10 mouse cellular contexts compared by ENCODE assay signal in genomic region chr1:81316995-81317413, GRCm38 (mm10).
DNase-seq lines count a peak whose midpoint lies in the region; ATAC-seq lines count a peak whose summit lies in the region.
"Had no signal": no experiment of that assay in that cellular context is flagged by ENCODE, and none has a peak within 500 bp of the region (broad histone marks: within the 10 kb centered on the region; RNA-seq: fewer than 3 reads in every experiment).

No protein-coding gene starts in this region.

- peak; percentile 15 to 28 for DNase-seq in layer of hippocampus, postnatal 10 days (ENCODE audit: low spot score in 2 of 2)
- no peak for DNase-seq in layer of hippocampus, adult 8-10 months (ENCODE audit: low spot score in 2 of 2)
- peak; percentile 25 to 27 for DNase-seq in left cerebral cortex, adult 8-10 months (ENCODE audit: low spot score in 2 of 2)
- no peak for DNase-seq in heart, postnatal 36 days
- DNase-seq in spleen, postnatal 14 days (ENCODE audit: low spot score in 2 of 2): no peak
- no peak for DNase-seq in kidney, adult 9 months

- no peaks in the 10 kb centered on the region for H3K36me3 ChIP-seq in forebrain, embryonic 12.5 days (replicated peaks)
- H3K36me3 ChIP-seq in neural tube, embryonic 14.5 days (ENCODE audit: control insufficient read depth, insufficient read depth, low read length): no peaks in the 10 kb centered on the region
- H3K36me3 ChIP-seq: heart, embryonic 10.5 days; stomach, embryonic 15.5 days had no signal

- no peak overlapping the region for H3K9ac ChIP-seq in forebrain, embryonic 12.5 days
- no peak overlapping the region for H3K9ac ChIP-seq in neural tube, embryonic 14.5 days (replicated peaks; ENCODE audit: low read depth, low read length)
- H3K9ac ChIP-seq: stomach, embryonic 15.5 days had no signal

- H3K9me3 ChIP-seq in forebrain, embryonic 12.5 days: no peaks in the 10 kb centered on the region
- H3K9me3 ChIP-seq in neural tube, embryonic 14.5 days (ENCODE audit: control insufficient read depth, low read length): no peaks in the 10 kb centered on the region
- H3K9me3 ChIP-seq: heart, embryonic 10.5 days; stomach, embryonic 15.5 days had no signal

- 38% methylated on average over 5 of the region's 5 CpGs for WGBS in forebrain, embryonic 12.5 days
- WGBS in neural tube, embryonic 14.5 days: 37% methylated on average over 5 of the region's 5 CpGs

- no peak overlapping the region for H3K4me3 ChIP-seq in forebrain, embryonic 12.5 days (replicated peaks)
- no peak overlapping the region for H3K4me3 ChIP-seq in neural tube, embryonic 14.5 days (ENCODE audit: low read depth, low read length)
- H3K4me3 ChIP-seq: heart, embryonic 10.5 days; stomach, embryonic 15.5 days had no signal

- intact Hi-C loops in heart, postnatal 36 days (cut with DNase I): loop anchor here (1.0 to 10.0 kb wide), 4 partner anchors 200 to 1325 kb away; no protein-coding TSS in a partner anchor

- H3K4me2 ChIP-seq in forebrain, embryonic 12.5 days: no peak overlapping the region
- H3K4me2 ChIP-seq in neural tube, embryonic 14.5 days (ENCODE audit: low read depth, low read length): no peak overlapping the region
- H3K4me2 ChIP-seq: stomach, embryonic 15.5 days had no signal

- ATAC-seq in forebrain, embryonic 12.5 days (ENCODE audit: low FRiP score): peak; percentile 40; the same call in 1 of the 2 replicates
- ATAC-seq in neural tube, embryonic 14.5 days (ENCODE audit: low read depth): peak; percentile 62; the same call in 1 of the 2 replicates

- peaks cover 6% of the 10 kb centered on the region for H3K4me1 ChIP-seq in forebrain, embryonic 12.5 days
- H3K4me1 ChIP-seq in neural tube, embryonic 14.5 days (ENCODE audit: control insufficient read depth, insufficient read depth, low read length): no peaks in the 10 kb centered on the region
- H3K4me1 ChIP-seq: heart, embryonic 10.5 days; stomach, embryonic 15.5 days had no signal

- peak overlapping the region; percentile 42; the same call in 1 of the 2 replicates for H3K27ac ChIP-seq in forebrain, embryonic 12.5 days
- H3K27ac ChIP-seq in neural tube, embryonic 14.5 days (ENCODE audit: low read depth, low read length): no peak overlapping the region
- H3K27ac ChIP-seq: heart, embryonic 10.5 days; stomach, embryonic 15.5 days had no signal

- H3K27me3 ChIP-seq in forebrain, embryonic 12.5 days: no peaks in the 10 kb centered on the region
- H3K27me3 ChIP-seq in neural tube, embryonic 14.5 days (ENCODE audit: control insufficient read depth, insufficient read depth, low read length): no peaks in the 10 kb centered on the region
- H3K27me3 ChIP-seq: stomach, embryonic 15.5 days had no signal

Comparison
In these comparisons a context has a peak if more than half of its experiments do, and no peak if none do; other contexts are left out.
1. DNase-seq: peak in layer of hippocampus, postnatal 10 days (2 of 2) and left cerebral cortex, adult 8-10 months (2 of 2); none in layer of hippocampus, adult 8-10 months (0 of 2), heart, postnatal 36 days (0 of 2), spleen, postnatal 14 days (0 of 2) and kidney, adult 9 months (single experiment).